Mouse (Mus musculus) midbrain, embryonic 13.5 days (tissue): ENCODE measurements around the gene Nckap5l. TPM values are rescaled to one million over a fixed set of nuclear protein-coding genes. Genes with fewer than 3 reads are reported as not detected.

ENCODE experiments used
- ATAC-seq: fragments of 200-750 bp; cut with Nextera tagmentation; 2 replicates; pipeline ENCODE4 v1.8.0; 2017; ENCODE audit warnings: mild to moderate bottlenecking, moderate TSS enrichment, moderate library complexity
- H3K27ac ChIP-seq: fragments of 300-500 bp; sonication (generic); 2 replicates; pipeline ENCODE4 v1.5.1; 2015; ENCODE audit warnings: inconsistent platforms, mild to moderate bottlenecking, moderate library complexity
- H3K27me3 ChIP-seq: fragments of 300-500 bp; sonication (generic); 2 replicates; pipeline ENCODE4 v1.6.1; 2015; ENCODE audit warnings: mild to moderate bottlenecking, inconsistent platforms
- H3K36me3 ChIP-seq: fragments of 300-500 bp; sonication (generic); 2 replicates; pipeline ENCODE4 v1.6.1; 2015; ENCODE audit warnings: mild to moderate bottlenecking, inconsistent platforms
- H3K4me1 ChIP-seq: fragments of 300-500 bp; sonication (generic); replicated peaks from 2 replicates; pipeline ENCODE4 v1.6.1; 2015; ENCODE audit warnings: inconsistent platforms
- H3K4me2 ChIP-seq: fragments of 300-500 bp; sonication (generic); replicated peaks from 2 replicates; pipeline ENCODE4 v1.6.1; 2015; ENCODE audit warnings: moderate library complexity, mild to moderate bottlenecking, inconsistent platforms
- H3K4me3 ChIP-seq: fragments of 300-500 bp; sonication (generic); replicated peaks from 2 replicates; pipeline ENCODE4 v1.5.1; 2015; ENCODE audit warnings: mild to moderate bottlenecking, inconsistent platforms
- H3K9ac ChIP-seq: fragments of 300-500 bp; sonication (generic); replicated peaks from 2 replicates; pipeline ENCODE4 v1.6.1; 2015; ENCODE audit warnings: mild to moderate bottlenecking, inconsistent platforms
- H3K9me3 ChIP-seq: fragments of 300-500 bp; sonication (generic); 2 replicates; pipeline ENCODE4 v1.6.1; 2016; ENCODE audit warnings: mild to moderate bottlenecking, inconsistent platforms
- WGBS: fragments of 180-500 bp; shearing (Covaris S2); methylation state at CpG from one replicate; pipeline ENCODE4 v1.1.7; 2015; 5-methylcytosine and 5-hydroxymethylcytosine counted together
- polyA plus RNA-seq: library from polyadenylated mRNA; unstranded; fragments of >200 nt; fragmentation: Nextera tagmentation; extraction: Ambion mirVana; gene quantifications from 2 replicates; pipeline ENCODE4 v1.2.1, GENCODE M21; 2015

Nckap5l gene
- polyA plus RNA-seq, 1 experiment from 2014 or later = 15.6 TPM

DNA sequence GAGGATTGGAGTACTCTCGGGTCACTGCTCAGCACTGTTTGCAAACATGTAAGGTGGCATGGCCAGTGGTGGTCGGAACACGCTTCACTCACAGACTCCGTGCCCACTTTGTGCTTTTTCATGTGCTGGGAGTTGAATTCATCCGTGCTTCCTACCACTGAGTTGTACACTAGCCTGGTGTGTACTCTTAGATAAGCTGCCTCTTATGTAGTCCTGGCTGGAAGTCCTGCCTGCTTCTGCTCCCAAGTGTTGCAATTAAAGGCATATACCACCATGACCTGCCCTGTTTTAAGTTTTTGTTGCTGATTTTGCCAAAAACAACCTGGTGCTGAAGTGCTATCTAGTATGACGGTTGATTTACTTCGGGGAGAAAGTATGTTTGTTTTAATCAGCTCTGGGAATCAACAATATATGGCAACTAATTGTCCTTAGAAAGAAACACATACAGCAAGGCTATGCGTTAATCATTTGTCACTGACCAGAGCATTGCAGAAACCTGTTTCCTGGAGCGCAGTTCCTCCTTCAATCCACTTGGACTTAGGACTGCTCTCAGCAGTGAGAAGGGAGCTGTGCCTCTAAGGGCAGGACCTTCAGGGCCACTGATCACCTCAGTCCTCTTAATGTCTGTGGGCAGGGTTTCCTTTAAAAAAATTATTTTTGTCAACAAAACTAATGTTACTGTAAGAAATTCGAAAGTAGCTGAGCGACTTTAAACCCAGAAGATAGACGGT lies 54.2 kb downstream of the Nckap5l start:
- Histone ChIP-seq H3K9ac (no peak overlapping the region), H3K36me3 (peaks cover 64% of the 10 kb centered on the region), H3K27me3 (no peaks in the 10 kb centered on the region), H3K27ac (no peak overlapping the region), H3K4me3 (no peak overlapping the region), H3K4me1 (peaks cover 16% of the 10 kb centered on the region), H3K9me3 (no peaks in the 10 kb centered on the region), H3K4me2 (no peak overlapping the region)
- no peak for ATAC-seq
- WGBS = 93% methylated on average over 12 of the region's 12 CpGs

DNA sequence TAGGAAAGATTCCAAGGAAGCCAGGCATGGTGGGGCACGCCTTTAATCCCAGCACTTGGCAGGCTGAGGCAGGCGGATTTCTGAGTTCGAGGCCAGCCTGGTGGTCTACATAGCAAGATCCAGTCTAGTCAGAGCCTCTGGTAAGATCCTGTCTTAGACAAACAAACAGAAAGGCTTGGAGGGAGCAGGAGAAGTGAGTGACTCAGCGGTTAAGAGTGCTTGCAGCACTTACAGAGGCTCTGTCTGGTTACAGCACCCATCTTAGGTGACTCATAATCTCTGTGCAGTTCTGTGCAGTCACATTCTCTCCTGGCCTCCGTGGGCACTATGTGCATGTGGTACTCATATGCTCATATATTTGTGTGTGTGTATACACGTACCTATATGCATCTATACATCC lies 56.9 kb downstream of the Nckap5l start:
- 94% methylated on average over 6 of the region's 6 CpGs for WGBS
- H3K27me3 ChIP-seq = no peaks in the 10 kb centered on the region
- no peak overlapping the region for H3K9ac ChIP-seq
- H3K9me3 ChIP-seq = no peaks in the 10 kb centered on the region
- H3K27ac ChIP-seq = no peak overlapping the region
- peaks cover 36% of the 10 kb centered on the region for H3K36me3 ChIP-seq
- H3K4me3 ChIP-seq = no peak overlapping the region
- ATAC-seq = no peak
- H3K4me2 ChIP-seq = no peak overlapping the region
- H3K4me1 ChIP-seq = peaks cover 35% of the 10 kb centered on the region

DNA sequence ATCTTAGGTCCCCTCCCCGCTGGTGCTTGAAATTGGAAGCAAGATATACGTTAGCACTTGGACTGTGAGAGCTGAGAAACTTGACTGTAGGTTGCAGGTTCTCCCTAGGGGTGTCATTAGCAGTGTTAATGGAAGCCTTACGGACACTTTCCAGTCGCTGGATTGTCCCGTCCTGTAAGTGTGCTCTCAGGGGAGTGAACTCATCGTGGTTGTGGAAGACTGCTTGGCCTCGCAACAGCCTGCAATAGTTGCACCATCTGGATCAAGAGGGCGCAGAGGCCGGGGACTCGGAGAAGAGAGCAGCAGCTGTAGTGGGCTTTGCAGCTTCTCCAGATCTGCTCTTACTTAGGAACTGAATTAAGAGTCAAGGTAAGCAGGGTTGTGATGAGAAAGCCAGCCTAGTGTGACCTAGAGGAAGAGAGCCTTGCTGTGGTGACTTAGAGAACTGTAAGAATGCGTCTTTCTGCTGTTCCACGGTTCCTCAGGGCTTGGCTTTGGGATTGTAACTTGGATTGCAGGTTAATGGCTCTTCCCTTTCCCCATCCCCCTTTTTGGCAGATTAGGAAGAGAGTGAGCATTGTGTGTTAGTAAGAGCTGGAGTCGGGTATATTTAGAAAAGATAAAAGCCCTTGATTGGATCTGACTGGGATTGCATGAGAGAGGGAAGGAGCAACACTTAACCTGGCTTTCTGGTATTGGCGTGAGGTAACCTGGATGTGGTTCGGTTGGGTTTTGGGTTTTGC lies 57.9 kb downstream of the Nckap5l start:
- Histone ChIP-seq H3K27ac (peak overlapping the region; percentile 40; the same call in 1 of the 2 replicates), H3K27me3 (no peaks in the 10 kb centered on the region), H3K9ac (no peak overlapping the region), H3K9me3 (no peaks in the 10 kb centered on the region), H3K4me3 (no peak overlapping the region), H3K36me3 (peaks cover 27% of the 10 kb centered on the region), H3K4me2 (no peak overlapping the region), H3K4me1 (peaks cover 44% of the 10 kb centered on the region)
- WGBS = 73% methylated on average over 15 of the region's 15 CpGs
- ATAC-seq = no peak

DNA sequence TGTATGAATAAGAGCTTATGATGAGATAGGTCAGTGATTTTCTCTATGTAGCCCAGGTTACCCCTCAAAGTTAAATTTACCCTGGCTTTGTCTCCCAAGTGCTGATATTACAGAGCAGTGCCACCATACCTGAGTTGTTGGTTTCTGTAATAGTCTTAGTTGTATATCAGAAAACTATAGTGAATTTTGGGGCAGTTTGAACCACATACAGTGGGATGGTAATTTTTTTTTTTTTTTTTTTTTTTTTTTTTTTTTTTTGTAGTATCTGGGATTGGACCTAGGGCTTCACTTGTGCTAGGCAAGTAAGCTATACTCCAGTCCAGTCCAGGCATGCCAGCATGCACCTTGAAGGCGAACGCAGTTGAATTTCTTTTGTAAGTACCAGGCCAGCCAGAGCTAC lies 59.9 kb downstream of the Nckap5l start:
- ATAC-seq = no peak
- Histone ChIP-seq H3K27ac (no peak overlapping the region), H3K4me1 (peaks cover 56% of the 10 kb centered on the region), H3K4me3 (no peak overlapping the region), H3K9me3 (no peaks in the 10 kb centered on the region), H3K36me3 (peaks cover 8% of the 10 kb centered on the region), H3K9ac (no peak overlapping the region), H3K27me3 (no peaks in the 10 kb centered on the region), H3K4me2 (no peak overlapping the region)
- 95% methylated on average over 2 of the region's 2 CpGs for WGBS

DNA sequence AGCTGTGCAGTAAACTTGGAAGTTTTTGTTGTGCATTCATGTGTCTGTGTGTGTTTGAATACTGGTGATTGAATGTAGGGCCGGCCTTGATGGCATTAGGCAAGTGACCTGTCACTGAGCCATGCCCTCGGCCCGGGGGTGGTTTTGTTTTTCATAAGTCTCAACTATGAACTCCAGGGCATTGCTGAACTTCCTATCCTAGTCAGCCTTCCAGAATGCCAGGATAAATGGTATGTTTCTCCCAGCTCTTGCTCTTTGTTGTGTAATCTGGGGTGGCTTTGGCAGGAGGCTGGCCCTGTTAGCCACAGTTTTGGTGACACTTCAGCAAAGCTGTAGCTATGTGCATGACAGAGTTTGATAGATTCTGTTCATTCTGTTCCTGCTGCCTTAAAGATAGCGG lies 60.7 kb downstream of the Nckap5l start:
- H3K4me1 ChIP-seq = peaks cover 61% of the 10 kb centered on the region
- ATAC-seq = no peak
- WGBS = 82% methylated on average over 4 of the region's 4 CpGs

DNA sequence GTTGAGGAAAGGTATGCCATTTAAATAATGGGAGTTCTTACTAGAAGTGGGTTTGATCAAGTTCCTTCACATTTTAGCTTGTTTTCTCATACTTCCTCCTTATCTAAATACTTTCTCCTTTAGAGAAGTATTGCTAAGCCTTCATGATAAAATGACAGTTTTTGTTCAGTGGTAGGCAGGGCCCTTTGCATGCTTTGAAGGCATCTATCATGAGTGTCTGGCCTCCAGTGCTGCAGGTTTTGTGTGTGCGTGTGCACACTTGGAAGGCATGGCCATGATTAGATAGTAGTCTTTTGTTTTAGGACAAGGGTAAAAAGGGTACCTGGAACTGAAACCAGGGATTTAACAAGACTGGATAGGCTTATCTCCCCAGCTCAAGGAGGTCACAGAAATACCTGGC lies 61.1 kb downstream of the Nckap5l start:
- 89% methylated on average over 1 of the region's 1 CpGs for whole genome bisulfite sequencing
- Histone ChIP-seq H3K9me3 (no peaks in the 10 kb centered on the region), H3K36me3 (no peaks in the 10 kb centered on the region), H3K4me1 (peaks cover 61% of the 10 kb centered on the region), H3K9ac (no peak overlapping the region), H3K4me2 (no peak overlapping the region), H3K4me3 (no peak overlapping the region), H3K27me3 (no peaks in the 10 kb centered on the region), H3K27ac (no peak overlapping the region)
- ATAC-seq = no peak

More for the DNA sequence above, 60.7 kb downstream of the Nckap5l start:
- Histone ChIP-seq H3K9me3 (no peaks in the 10 kb centered on the region), H3K36me3 (peaks cover under 1% of the 10 kb centered on the region; the same call in 1 of the 2 replicates), H3K27me3 (no peaks in the 10 kb centered on the region), H3K4me2 (no peak overlapping the region), H3K27ac (no peak overlapping the region), H3K4me3 (no peak overlapping the region), H3K9ac (no peak overlapping the region)

DNA sequence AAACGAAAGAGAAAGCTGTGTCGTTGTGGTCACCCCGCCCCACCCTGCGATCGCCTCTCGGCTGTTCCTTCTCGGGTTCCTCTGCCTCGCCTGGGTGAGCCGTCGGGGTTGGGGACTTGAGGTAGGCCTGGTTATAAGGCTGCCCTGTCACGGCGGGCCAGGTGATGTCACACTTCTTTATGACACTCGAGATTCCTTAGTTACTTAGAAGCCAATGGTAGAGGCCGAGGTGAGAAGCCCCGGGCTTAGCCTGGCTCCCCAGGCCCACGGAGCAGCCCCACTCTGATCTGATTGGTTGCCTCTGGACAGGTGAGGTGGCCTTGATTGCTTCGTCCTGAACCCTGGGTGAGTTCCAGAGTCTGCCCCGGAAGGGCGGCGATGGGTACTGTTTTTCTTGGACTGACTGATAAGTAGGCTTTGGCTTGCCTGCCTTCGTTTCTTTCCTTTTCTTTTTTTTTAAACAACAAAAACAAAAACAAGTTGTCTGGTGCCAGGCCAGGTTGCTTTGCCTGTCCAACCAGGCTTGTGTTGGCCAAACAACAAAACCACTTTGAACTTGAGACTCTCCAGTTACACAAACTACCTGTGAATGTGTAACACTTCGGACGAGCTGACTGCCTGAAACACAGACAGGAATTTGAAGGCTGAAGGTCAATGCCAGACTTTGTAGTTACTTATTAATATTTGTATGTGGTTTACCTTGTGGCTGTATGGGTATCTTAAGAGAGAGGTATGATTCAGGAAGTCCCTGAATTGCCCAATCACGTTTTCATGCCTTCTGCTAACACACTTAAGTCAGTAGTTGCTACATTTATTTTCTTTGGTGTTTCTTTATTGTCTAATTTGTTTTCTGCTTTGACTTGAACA lies 63.9 kb downstream of the Nckap5l start:
- no peaks in the 10 kb centered on the region for H3K27me3 ChIP-seq
- no peaks in the 10 kb centered on the region for H3K36me3 ChIP-seq
- H3K4me1 ChIP-seq = peaks cover 48% of the 10 kb centered on the region
- peak overlapping the region; percentile 92 for H3K9ac ChIP-seq
- peak overlapping the region; percentile 90 for H3K4me3 ChIP-seq
- WGBS = 14% methylated on average over 24 of the region's 24 CpGs
- peak overlapping the region; percentile 99 for H3K4me2 ChIP-seq
- no peaks in the 10 kb centered on the region for H3K9me3 ChIP-seq
- H3K27ac ChIP-seq = peak overlapping the region; percentile 89
- no peak; the same call in 1 of the 2 replicates for ATAC-seq

DNA sequence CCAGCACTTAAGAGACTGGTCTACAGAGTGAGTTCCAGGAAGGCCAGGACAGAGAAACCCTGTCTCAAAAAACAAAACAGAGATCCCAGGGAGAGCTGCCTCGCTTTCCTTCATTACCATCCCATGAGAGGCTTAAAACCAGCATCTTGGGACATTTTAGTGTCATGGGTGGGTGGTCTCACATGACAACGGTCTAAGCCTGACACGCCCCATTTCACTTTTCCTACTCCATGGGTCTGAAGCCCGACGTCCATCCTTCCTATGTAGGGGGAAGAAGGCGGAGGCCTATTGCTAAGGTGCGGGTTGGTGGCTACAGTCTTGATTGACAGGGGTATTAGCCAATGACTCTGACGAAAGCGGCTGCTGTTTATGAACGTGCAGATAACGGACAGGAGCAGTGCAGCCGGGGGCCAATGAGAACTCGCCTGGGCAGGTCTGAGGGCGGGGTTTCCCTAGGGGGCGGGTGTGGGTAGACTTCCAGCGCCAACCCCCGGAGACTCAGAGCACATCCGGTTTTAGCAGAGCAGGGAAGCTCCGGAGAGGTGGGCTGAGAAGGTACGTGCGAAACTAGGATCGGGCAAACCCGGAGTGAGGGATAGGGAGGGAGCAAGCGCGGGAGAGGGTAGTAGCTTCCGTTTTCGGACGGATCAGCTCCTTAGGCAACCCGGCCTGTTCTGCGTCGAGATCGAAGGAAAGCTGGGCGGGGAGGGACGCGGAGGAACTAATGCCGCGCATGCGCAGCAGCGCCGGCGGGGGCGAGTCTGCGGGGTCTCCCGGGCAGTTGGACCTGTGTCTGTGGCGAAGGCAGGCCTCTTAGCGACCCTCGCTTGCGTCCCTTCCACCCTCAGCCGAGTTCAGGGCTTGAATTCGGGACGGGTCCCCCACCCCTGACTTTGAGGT lies 64.8 kb downstream of the Nckap5l start, which contains the start of gene Tmbim6:
Gene Tmbim6 (plus strand): TSS at position 397 of the 900 bp plus-strand sequence.
- WGBS = under 1% methylated on average over 51 of the region's 51 CpGs
- H3K4me2 ChIP-seq = peak within 1 kb of the TSS; percentile 99

DNA sequence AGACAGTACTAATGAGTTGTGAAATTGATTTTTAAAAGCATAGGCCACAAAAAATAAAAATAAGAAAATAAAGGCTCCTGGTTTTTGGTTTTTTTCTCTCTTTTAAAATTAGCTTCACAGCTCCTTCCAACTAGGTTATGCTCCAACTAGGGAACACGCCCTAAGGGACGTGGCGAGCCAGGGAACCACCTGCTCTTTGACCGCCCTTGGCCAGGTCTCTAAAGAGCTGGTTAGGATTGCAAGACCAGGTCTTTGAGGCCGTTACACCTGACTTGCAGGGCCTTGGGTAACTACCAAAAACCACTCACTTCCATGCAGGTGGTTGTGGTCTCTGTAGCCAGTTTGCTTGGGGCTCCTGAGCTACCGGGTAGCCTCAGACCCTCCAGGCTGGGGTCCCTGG lies 65.6 kb downstream of the Nckap5l start:
- peak overlapping the region; percentile 36; the same call in 1 of the 2 replicates for H3K9ac ChIP-seq
- H3K4me3 ChIP-seq = peak overlapping the region; percentile 90
- peak overlapping the region; percentile 73 for H3K27ac ChIP-seq
- no peaks in the 10 kb centered on the region for H3K9me3 ChIP-seq
- H3K27me3 ChIP-seq = no peaks in the 10 kb centered on the region
- WGBS = 83% methylated on average over 6 of the region's 6 CpGs
- no peak; the same call in 1 of the 2 replicates for ATAC-seq
- H3K4me2 ChIP-seq = peak overlapping the region; percentile 65
- H3K36me3 ChIP-seq = no peaks in the 10 kb centered on the region
- H3K4me1 ChIP-seq = peaks cover 41% of the 10 kb centered on the region

More for the DNA sequence above, 64.8 kb downstream of the Nckap5l start, which contains the start of gene Tmbim6:
- Histone ChIP-seq H3K4me3 (peak within 1 kb of the TSS; percentile 90), H3K9ac (peak within 1 kb of the TSS; percentile 92), H3K4me1 (peaks cover 42% of the 10 kb centered on the region), H3K36me3 (no peaks in the 10 kb centered on the region), H3K27ac (peak within 1 kb of the TSS; percentile 89), H3K9me3 (no peaks in the 10 kb centered on the region), H3K27me3 (no peaks in the 10 kb centered on the region)
- ATAC-seq = peak; percentile 99

DNA sequence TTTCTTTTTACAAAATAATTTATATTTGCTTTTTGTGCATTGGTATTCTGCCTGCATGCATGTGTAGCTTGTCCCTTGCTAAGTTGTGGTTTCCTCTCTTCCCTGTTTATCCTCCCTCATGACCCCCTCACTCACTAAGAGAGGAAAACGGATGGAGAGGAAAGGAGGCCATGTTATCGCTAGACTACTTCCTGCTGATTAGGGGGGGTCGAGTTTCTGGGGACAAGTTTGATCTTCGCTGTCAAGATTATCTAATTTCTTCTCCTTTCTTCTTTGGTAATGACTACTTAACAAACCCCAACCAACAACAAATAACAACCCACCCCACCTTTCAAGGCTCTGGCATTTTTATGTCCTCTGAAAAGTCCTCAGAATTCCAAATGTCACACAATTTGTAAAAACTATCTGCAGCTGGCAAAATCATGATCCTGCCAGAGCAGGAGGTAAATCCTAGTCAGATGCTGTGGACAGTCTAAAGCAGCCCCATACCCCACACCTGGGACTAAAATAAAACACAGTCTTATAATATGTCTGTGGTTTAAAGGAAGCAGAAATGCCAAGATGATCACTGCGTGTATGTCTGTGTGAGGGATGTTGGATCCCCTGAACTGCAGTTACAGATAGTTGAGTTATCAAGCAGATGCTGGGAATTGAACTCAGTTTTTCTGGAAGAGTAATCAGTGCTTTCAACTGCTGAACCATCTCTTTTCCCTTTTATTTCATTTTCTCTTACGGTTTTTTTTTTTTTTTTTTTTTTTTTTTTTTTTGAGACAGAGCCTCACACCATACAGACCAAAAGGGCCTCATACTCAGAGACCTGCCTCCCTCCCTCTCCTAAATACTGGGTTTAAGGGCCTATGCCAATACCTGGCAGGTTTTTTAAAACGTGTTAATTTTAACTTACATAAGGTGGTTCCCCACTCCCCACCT lies 66.8 kb downstream of the Nckap5l start:
- Histone ChIP-seq H3K4me3 (no peak overlapping the region), H3K4me1 (peaks cover 28% of the 10 kb centered on the region), H3K36me3 (no peaks in the 10 kb centered on the region), H3K9ac (no peak overlapping the region), H3K9me3 (no peaks in the 10 kb centered on the region), H3K27ac (no peak overlapping the region), H3K27me3 (no peaks in the 10 kb centered on the region), H3K4me2 (no peak overlapping the region)
- WGBS = 72% methylated on average over 7 of the region's 7 CpGs
- no peak for ATAC-seq
